Mouse (Mus musculus) lung, postnatal 0 days (tissue): ENCODE results near the gene Chek1. TPM values are rescaled to one million over a fixed set of nuclear protein-coding genes. Genes with fewer than 3 reads are reported as not detected.

ENCODE experiments used
- ATAC-seq: fragments of 200-750 bp; cut with Nextera tagmentation; 2 replicates; pipeline ENCODE4 v1.8.0; 2017; ENCODE audit warnings: moderate library complexity
- DNase-seq: peaks from one replicate; pipeline ENCODE4 v3.0.0-alpha.2; 2016; ENCODE audit warnings: low spot score
- H3K27ac ChIP-seq: fragments of 300-500 bp; sonication (generic); 2 replicates; pipeline ENCODE4 v1.5.1; 2014; ENCODE audit warnings: antibody characterized with exemption, mild to moderate bottlenecking, low read length, mixed read lengths
- H3K27me3 ChIP-seq: fragments of 300-500 bp; sonication (generic); replicated peaks from 2 replicates; pipeline ENCODE4 v1.6.1; 2014; ENCODE audit warnings: low read length, mixed read lengths; ENCODE audit not compliant: insufficient read depth
- H3K36me3 ChIP-seq: fragments of 300-500 bp; sonication (generic); 2 replicates; pipeline ENCODE4 v1.6.1; 2014; ENCODE audit warnings: low read length, mixed read lengths; ENCODE audit not compliant: insufficient read depth
- H3K4me1 ChIP-seq: fragments of 300-500 bp; sonication (generic); 2 replicates; pipeline ENCODE4 v1.6.1; 2014; ENCODE audit warnings: antibody characterized with exemption, low read depth, low read length, mixed read lengths; ENCODE audit not compliant: insufficient read depth
- H3K4me2 ChIP-seq: fragments of 300-500 bp; sonication (generic); replicated peaks from 2 replicates; pipeline ENCODE4 v1.6.1; 2014; ENCODE audit warnings: low read depth, mild to moderate bottlenecking, low read length, moderate library complexity, mixed read lengths
- H3K4me3 ChIP-seq: fragments of 300-500 bp; sonication (generic); 2 replicates; pipeline ENCODE4 v1.5.1; 2014; ENCODE audit warnings: low read depth, low read length
- H3K9ac ChIP-seq: fragments of 300-500 bp; sonication (generic); replicated peaks from 2 replicates; pipeline ENCODE4 v1.6.1; 2014; ENCODE audit warnings: low read depth, mild to moderate bottlenecking
- H3K9me3 ChIP-seq: fragments of 300-500 bp; sonication (generic); 2 replicates; pipeline ENCODE4 v1.6.1; 2016; ENCODE audit warnings: low read length, mixed read lengths
- CTCF ChIP-seq: IDR thresholded peaks from 2 replicates; pipeline ENCODE4 v1.5.1; 2016; ENCODE audit warnings: antibody characterized with exemption, mild to moderate bottlenecking
- EP300 ChIP-seq: IDR thresholded peaks from 2 replicates; pipeline ENCODE4 v1.6.1; 2016; ENCODE audit warnings: antibody characterized with exemption, mild to moderate bottlenecking, control low read depth
- WGBS: fragments of 180-500 bp; shearing (Covaris S2); extraction: QIAGEN DNeasy Blood & Tissue Kit; methylation state at CpG from one replicate; pipeline ENCODE4 v1.1.7; 2014; 5-methylcytosine and 5-hydroxymethylcytosine counted together
- polyA plus RNA-seq: library from polyadenylated mRNA; unstranded; fragments of >200 nt; fragmentation: Nextera tagmentation; extraction: Ambion mirVana; gene quantifications from 2 replicates; pipeline ENCODE4 v1.2.1, GENCODE M21; 2015

Chek1 gene
- polyA plus RNA-seq, 1 experiment from 2014 or later = 4.0 TPM

DNA sequence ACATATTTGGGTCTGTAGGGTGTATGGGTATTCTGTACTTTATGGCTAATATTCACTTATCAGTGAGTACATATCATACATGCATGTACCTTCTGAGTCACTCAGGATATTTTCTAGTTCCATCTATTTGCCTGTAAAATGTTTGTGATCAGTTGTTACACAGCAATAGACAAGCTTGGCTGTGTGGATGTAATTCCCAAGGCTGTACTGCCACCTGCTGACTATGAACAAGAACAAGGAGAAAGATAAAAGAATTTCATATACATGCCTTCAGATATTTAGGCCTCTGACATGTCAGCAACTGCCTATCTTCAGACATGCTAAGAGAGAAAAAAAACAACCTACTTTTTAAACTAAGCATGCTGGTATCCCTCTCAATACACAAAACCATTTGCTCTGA, 39.5 kb downstream of the Chek1 start:
- Histone ChIP-seq H3K4me2 (no peak overlapping the region), H3K4me3 (no peak overlapping the region)
- no peak for DNase-seq

DNA sequence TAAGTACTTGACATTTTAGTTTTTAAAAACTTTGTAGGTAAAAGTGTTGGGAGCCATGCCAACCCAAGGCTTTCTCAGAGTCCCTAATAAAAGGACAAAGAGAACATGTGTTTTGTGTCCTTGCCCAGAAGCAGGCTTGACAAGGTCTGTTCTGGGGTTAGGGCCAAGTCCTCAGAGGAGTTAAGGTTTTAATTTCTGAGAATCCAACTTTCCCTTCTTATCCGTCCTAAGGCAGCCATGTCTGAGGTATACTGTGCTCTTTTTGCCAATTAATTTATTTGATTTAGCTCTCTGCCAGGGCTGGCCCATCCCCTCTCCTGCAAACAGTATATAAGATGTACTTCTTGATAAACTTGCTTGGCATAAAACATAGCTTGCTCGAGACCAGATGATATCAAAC, 45.4 kb downstream of the Chek1 start:
- H3K9me3 ChIP-seq = no peaks in the 10 kb centered on the region
- no peaks in the 10 kb centered on the region for H3K27me3 ChIP-seq
- H3K4me2 ChIP-seq = no peak overlapping the region
- no peak overlapping the region for H3K9ac ChIP-seq
- H3K4me3 ChIP-seq = no peak overlapping the region
- no peaks in the 10 kb centered on the region for H3K36me3 ChIP-seq
- no peaks in the 10 kb centered on the region for H3K4me1 ChIP-seq
- DNase-seq = peak; percentile 33
- WGBS = 43% methylated on average over 2 of the region's 2 CpGs
- no peak for TF ChIP-seq EP300
- H3K27ac ChIP-seq = no peak overlapping the region
- ATAC-seq = no peak

More for the DNA sequence above, 39.5 kb downstream of the Chek1 start:
- Histone ChIP-seq H3K36me3 (no peaks in the 10 kb centered on the region), H3K27ac (no peak overlapping the region), H3K9ac (no peak overlapping the region), H3K27me3 (no peaks in the 10 kb centered on the region), H3K4me1 (no peaks in the 10 kb centered on the region), H3K9me3 (no peaks in the 10 kb centered on the region)
- TF ChIP-seq EP300 = no peak
- TF ChIP-seq CTCF = peak; percentile 39
- no peak for ATAC-seq

Other genes starting within 250 kb of the Chek1 start
- not detected in 2 replicates for gene Gm5615, start 185.1 kb downstream of the Chek1 start, polyA plus RNA-seq
- not detected in 2 replicates for gene Gm17689, start 144.4 kb downstream of the Chek1 start, polyA plus RNA-seq
- gene A630095E13Rik, start 83.7 kb downstream of the Chek1 start, polyA plus RNA-seq = not detected in 2 replicates
- gene Acrv1, start 33.8 kb downstream of the Chek1 start, polyA plus RNA-seq = not detected in 2 replicates
- gene Stt3a, start 40.6 kb upstream of the Chek1 start, polyA plus RNA-seq = 138 and 158 TPM in 2 replicates
- 78.8 and 81.5 TPM in 2 replicates for gene Ei24, start 70.3 kb upstream of the Chek1 start, polyA plus RNA-seq
- gene Fez1, start 94.8 kb upstream of the Chek1 start, polyA plus RNA-seq = 2.5 and 3.5 TPM in 2 replicates